8 mouse cellular contexts compared by ENCODE assay signal in the genomic region with DNA sequence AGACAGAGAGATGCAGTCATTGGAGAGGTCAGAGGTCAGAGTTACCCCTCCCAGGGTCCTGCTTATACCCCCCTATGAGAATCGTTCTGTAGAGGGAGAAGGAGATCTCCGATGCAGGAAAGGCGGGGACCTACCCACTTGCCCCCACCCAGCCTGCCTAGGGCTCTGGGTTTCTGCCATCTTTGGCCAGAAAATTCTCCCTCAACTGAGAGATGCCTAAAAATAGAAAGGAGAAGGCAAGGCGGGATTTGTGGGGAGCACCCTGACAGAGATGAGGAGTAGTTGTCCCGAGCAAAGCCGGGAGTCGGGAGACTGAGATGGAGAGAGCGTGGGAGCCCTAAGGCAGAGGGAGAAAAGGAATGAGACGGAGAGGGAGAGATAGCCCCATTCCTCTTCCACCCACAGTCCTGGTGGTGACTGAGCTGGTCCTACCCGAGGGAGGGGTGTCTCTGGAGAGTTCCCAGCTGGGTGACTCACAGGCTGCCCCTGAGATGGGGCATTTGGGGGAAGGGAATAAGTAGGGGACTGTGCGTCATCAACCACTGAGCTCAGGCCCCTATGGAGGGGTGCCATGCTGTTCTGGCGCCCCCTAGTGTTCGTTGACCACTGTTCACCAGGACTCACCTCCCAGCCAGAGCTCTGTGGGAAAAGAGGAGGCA. TPM values are rescaled to one million over a fixed set of nuclear protein-coding genes. Genes with fewer than 3 reads are reported as not detected.
A peak's percentile ranks its signal among the peaks of the same experiment; 100 is the strongest.
DNase-seq lines count a peak whose midpoint lies in the region; ATAC-seq lines count a peak whose summit lies in the region.

No protein-coding gene starts in this region.

- no peak overlapping the region for H3K4me3 ChIP-seq in intestine, embryonic 14.5 days (ENCODE audit: low read depth, low read length)
- H3K4me3 ChIP-seq in midbrain, embryonic 10.5 days: no peak overlapping the region

- peak overlapping the region; percentile 40 for H3K27ac ChIP-seq in intestine, embryonic 14.5 days (ENCODE audit: low read depth)
- peak overlapping the region; percentile 24; the same call in 1 of the 2 replicates for H3K27ac ChIP-seq in midbrain, embryonic 10.5 days (replicated peaks)

- H3K9me3 ChIP-seq in intestine, embryonic 14.5 days (ENCODE audit: control insufficient read depth, low read length): no peaks in the 10 kb centered on the region
- no peaks in the 10 kb centered on the region for H3K9me3 ChIP-seq in midbrain, embryonic 10.5 days (replicated peaks)

- WGBS in intestine, embryonic 14.5 days: 34% methylated on average over 13 of the region's 13 CpGs
- whole genome bisulfite sequencing in midbrain, embryonic 10.5 days: 46% methylated on average over 13 of the region's 13 CpGs

- ATAC-seq in intestine, embryonic 14.5 days (replicated peaks; ENCODE audit: low FRiP score, low TSS enrichment, low read depth): peak; percentile 86

- peak overlapping the region; percentile 14; the same call in 1 of the 2 replicates for H3K9ac ChIP-seq in intestine, embryonic 14.5 days (ENCODE audit: low read length)

- peak; percentile 86 for DNase-seq in adipocyte (ENCODE audit: low spot score)
- DNase-seq in embryo, embryonic 10 days (ENCODE audit: low spot score): peak; percentile 93
- peak; percentile 87 for DNase-seq in gastrocnemius, postnatal 14 days
- peak; percentile 91 for DNase-seq in intestine, embryonic 14.5 days (ENCODE audit: low spot score)
- peak; percentile 82 for DNase-seq in left cerebral cortex, postnatal 14 days (ENCODE audit: low spot score in 2 of 2)
- peak; percentile 80 for DNase-seq in midbrain, embryonic 10.5 days (ENCODE audit: low spot score)
- DNase-seq in right cerebral cortex, postnatal 36 days (ENCODE audit: low spot score in 2 of 2): peak; percentile 62 to 83
- DNase-seq in urinary bladder, postnatal 4 days (ENCODE audit: low spot score in 2 of 2): peak; percentile 77 to 88

- H3K27me3 ChIP-seq in intestine, embryonic 14.5 days (replicated peaks; ENCODE audit: control insufficient read depth, insufficient read depth, low read length): no peaks in the 10 kb centered on the region
- H3K27me3 ChIP-seq in midbrain, embryonic 10.5 days (ENCODE audit: low read depth, poor library complexity, severe bottlenecking): no peaks in the 10 kb centered on the region

- 0 out of 2 replicates have a peak overlapping the region, but pooled peaks have one; percentile 14 for H3K4me2 ChIP-seq in intestine, embryonic 14.5 days (ENCODE audit: low read length)

- H3K4me1 ChIP-seq in intestine, embryonic 14.5 days (replicated peaks; ENCODE audit: control insufficient read depth, insufficient read depth, low read length): no peaks in the 10 kb centered on the region
- peaks cover 11% of the 10 kb centered on the region; the same call in 1 of the 2 replicates for H3K4me1 ChIP-seq in midbrain, embryonic 10.5 days

- intact Hi-C loops in gastrocnemius, postnatal 14 days (cut with DNase I; ENCODE audit: low total_unique reads): loop anchor here (5.0 kb wide), 1 partner anchor 57 kb away; no protein-coding TSS in a partner anchor
- intact Hi-C loops in left cerebral cortex, postnatal 14 days (cut with DNase I): no loop called here

- H3K36me3 ChIP-seq in intestine, embryonic 14.5 days (ENCODE audit: control insufficient read depth, insufficient read depth, low read length): peaks cover 20% of the 10 kb centered on the region
- H3K36me3 ChIP-seq in midbrain, embryonic 10.5 days: peaks cover 8% of the 10 kb centered on the region; the same call in 1 of the 2 replicates

RNA-seq across cellular contexts. Expression of gene Kank2, which starts 5.6 kb away (rescaled TPM):
- total RNA-seq in gastrocnemius, postnatal 14 days (2021): 10 to 100 TPM; 17.9 to 21.2 TPM
- 9.5 and 9.6 TPM in 2 replicates for polyA plus RNA-seq in intestine, embryonic 14.5 days (2014; fragmentation: Nextera tagmentation; extraction: Ambion mirVana)
- total RNA-seq in left cerebral cortex, postnatal 14 days (2021): 1 to 10 TPM; 7.4 to 7.6 TPM
- polyA plus RNA-seq in midbrain, embryonic 10.5 days (2016; fragmentation: Nextera tagmentation; extraction: Ambion mirVana): 8.6 and 9.5 TPM in 2 replicates

RNA-seq across cellular contexts. Expression of gene Angptl8, which starts 31.2 kb away (rescaled TPM):
- not detected for total RNA-seq in gastrocnemius, postnatal 14 days (2021)
- 4.0 and 4.3 TPM in 2 replicates for polyA plus RNA-seq in intestine, embryonic 14.5 days (2014; fragmentation: Nextera tagmentation; extraction: Ambion mirVana)
- not detected for total RNA-seq in left cerebral cortex, postnatal 14 days (2021)
- 0.47 and 0.83 TPM in 2 replicates for polyA plus RNA-seq in midbrain, embryonic 10.5 days (2016; fragmentation: Nextera tagmentation; extraction: Ambion mirVana)

RNA-seq across cellular contexts. Expression of gene Spc24, which starts 44.0 kb away (rescaled TPM):
- total RNA-seq in gastrocnemius, postnatal 14 days (2021): 1 to 10 TPM; 3.2 to 3.6 TPM
- polyA plus RNA-seq in intestine, embryonic 14.5 days (2014; fragmentation: Nextera tagmentation; extraction: Ambion mirVana): 127 and 135 TPM in 2 replicates
- total RNA-seq in left cerebral cortex, postnatal 14 days (2021): 1 to 10 TPM; 2.6 to 2.7 TPM
- polyA plus RNA-seq in midbrain, embryonic 10.5 days (2016; fragmentation: Nextera tagmentation; extraction: Ambion mirVana): 146 and 175 TPM in 2 replicates

RNA-seq across cellular contexts. Expression of gene Dock6, which starts 48.3 kb away (rescaled TPM):
- 10 to 100 TPM; 18.8 to 24.7 TPM for total RNA-seq in gastrocnemius, postnatal 14 days (2021)
- polyA plus RNA-seq in intestine, embryonic 14.5 days (2014; fragmentation: Nextera tagmentation; extraction: Ambion mirVana): 39.4 and 40.0 TPM in 2 replicates
- 10 to 100 TPM; 18.5 to 22.6 TPM for total RNA-seq in left cerebral cortex, postnatal 14 days (2021)
- polyA plus RNA-seq in midbrain, embryonic 10.5 days (2016; fragmentation: Nextera tagmentation; extraction: Ambion mirVana): 22.0 and 23.5 TPM in 2 replicates
